Comparison of ENCODE assay signal across 14 mouse cellular contexts in the genomic region with DNA sequence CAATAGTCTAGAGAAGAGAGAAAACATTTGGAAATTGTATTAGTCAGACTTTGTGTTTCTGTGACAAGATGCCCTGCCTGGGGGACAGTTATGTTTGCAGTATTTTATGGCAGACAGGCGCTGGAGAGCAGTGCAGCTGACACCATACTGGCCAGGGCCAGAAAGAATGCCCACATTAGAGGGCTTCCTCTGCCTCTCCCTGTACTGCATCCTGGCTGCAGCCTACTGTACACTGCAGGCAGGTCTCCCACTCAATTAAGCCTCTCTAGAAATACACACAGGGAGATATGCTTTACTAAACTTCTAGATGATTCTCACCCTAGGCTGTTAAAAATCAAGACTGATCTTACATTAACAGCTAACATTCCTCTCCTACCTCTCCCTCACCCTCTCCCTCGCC.
"Had no signal": no experiment of that assay in that cellular context is flagged by ENCODE, and none has a peak within 500 bp of the region (broad histone marks: within the 10 kb centered on the region; RNA-seq: fewer than 3 reads in every experiment).

No protein-coding gene starts in this region.

- H3K27me3 ChIP-seq: limb, embryonic 12.5 days; midbrain, embryonic 12.5 days; stomach, embryonic 15.5 days had no signal

- H3K9me3 ChIP-seq: limb, embryonic 12.5 days; midbrain, embryonic 12.5 days; stomach, embryonic 15.5 days had no signal

- H3K9ac ChIP-seq: limb, embryonic 12.5 days; liver, embryonic 14.5 days; midbrain, embryonic 12.5 days; stomach, embryonic 15.5 days had no signal

- H3K36me3 ChIP-seq: limb, embryonic 12.5 days; midbrain, embryonic 12.5 days; stomach, embryonic 15.5 days had no signal

- H3K4me1 ChIP-seq: stomach, embryonic 15.5 days had no signal

- ATAC-seq: intestine, postnatal 0 days; lung, postnatal 0 days had no signal

- H3K4me3 ChIP-seq: left cerebral cortex, adult 2 months; limb, embryonic 12.5 days; midbrain, embryonic 12.5 days; stomach, embryonic 15.5 days had no signal

- H3K27ac ChIP-seq: left cerebral cortex, adult 2 months; limb, embryonic 12.5 days; liver, embryonic 14.5 days; midbrain, embryonic 12.5 days; stomach, embryonic 15.5 days had no signal

- H3K4me2 ChIP-seq: limb, embryonic 12.5 days; midbrain, embryonic 12.5 days; stomach, embryonic 15.5 days had no signal

- DNase-seq: kidney, adult 9 months; kidney, postnatal 25 days; lung, adult 18-20 months; lung, postnatal 4 days; right cerebral cortex, postnatal 14 days; thymus, adult 2 months; thymus, postnatal 25 days had no signal
